Mouse (Mus musculus) naive thymus-derived CD4-positive, alpha-beta T cell, adult 2 months (primary cell): ENCODE data around the gene Ostn.

Source experiments
- DNase-seq: peaks from one replicate; pipeline ENCODE4 v3.0.0-alpha.2; 2011; ENCODE audit warnings: low read depth

Gene Ostn

GRCm38 (mm10) chr16:27387634-27388611, 80.6 kb downstream of the Ostn start:
- peak; percentile 38 for DNase-seq

DNA sequence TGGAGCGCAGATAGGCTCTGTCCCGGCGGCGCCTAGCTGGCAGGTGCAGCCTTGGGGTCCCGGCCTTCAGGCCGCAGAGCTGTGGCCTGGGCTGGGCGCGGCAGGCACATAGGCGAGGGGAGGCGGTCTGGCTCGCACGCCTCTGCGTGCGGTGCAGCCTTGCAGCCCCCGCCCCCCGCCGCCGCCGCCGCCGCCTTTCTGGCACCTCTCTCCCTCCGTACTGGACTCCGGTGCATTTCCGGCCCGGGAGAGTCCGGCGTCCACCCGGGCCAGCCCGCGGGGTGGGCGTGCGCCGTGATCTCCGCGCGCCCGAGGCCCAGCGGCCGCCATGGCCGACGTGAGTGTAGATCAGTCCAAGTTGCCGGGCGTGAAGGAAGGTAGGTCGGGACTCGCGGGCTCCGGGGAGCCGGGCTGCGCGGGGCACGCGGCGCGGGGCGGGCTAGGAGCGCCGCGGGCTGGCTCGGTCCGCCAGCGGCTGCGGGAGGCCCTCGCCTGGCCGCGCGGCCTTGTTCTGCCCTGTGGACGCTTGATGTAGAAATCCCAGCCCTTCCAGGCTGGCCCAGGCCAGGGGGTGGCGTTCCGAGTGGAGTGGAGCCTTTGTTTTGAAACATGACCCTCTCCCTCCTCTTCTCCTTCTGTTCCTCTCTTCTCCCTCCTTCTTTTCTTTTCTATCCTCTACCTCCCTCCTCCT, 81.6 kb downstream of the Ostn start, which contains the start of gene Ccdc50:
Gene Ccdc50, plus strand, starts transcription at position 109 of the 691 bp plus-strand sequence.
- peak; percentile 55 for DNase-seq

DNA sequence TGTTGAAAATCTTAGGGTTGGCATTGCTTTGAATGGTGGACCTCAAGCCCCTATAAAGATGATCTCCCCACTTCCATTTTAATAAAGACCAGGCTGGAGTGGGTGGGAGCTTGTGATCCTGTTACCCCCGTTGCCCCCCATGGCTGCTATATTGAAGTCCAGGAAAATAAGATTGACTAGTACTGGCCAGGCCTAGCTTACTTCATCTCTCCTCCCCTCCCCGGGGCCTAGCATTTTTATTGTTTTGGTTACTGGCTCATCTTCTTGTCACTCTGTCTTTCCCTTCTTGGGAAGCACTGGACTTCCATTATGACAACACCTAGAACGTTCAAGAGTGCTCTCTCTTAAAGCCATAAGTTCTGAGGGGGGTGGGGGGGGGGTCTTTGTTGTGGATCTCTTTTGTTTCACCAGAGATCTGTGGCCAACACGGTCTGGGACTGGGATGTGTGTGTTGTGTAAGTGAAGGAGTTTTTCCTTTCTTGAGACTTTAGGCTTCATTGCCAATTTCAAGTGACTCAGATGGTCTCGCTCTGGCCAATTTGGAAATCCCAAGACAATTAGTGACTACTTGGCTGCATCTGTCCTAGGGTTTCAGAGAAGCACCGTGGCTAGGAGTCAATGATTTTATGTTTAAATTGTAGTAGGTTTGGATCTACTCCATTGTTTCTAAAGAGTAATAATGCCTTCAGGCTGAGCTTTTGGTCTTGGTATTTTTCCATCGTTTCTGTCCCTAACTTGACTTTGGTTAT, 82.4 kb downstream of the Ostn start:
- DNase-seq: peak; percentile 22

- DNase-seq: no peak
Measured at GRCm38 (mm10) chr16:27390306-27390705, 83.0 kb downstream of the Ostn start.

GRCm38 (mm10) chr16:27391845-27392244, 84.6 kb downstream of the Ostn start:
- DNase-seq: no peak

DNA sequence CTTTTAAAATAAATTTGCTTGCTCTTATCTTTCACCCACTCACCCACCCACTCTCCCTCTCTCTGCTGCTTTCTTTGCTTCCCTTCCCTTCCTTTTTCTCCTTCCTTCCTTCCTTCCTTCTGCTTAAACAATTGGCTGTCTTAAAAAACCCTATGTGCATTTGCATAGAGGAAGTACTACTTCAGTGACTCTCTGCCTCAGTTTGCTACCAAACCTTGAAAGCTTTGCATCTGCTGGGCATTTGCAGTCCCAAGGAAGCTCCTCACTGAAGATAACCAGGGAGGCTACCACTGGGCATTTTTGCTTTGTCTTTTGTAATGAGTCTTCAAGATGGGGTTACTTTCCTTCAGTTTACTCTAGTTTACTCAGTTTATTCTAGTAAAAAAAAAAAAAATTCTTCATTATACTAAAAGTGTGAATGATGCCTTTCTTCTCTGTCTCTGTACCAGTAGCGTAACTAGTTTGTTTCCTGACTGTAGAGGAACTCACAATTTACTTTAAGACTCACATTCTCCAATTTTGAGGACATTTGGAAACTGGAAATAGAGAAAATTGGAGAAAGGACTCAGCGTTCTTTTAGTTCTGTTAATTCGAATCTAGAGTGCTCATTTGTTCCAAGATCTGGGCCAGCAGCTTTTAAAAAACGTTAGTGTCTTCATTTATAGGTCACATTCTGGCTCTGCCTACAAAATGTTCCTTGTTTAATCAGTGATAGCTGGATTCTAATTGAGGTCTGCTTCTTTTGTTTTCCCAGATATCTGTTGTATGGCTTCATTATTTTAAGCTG, 88.2 kb downstream of the Ostn start:
- no peak for DNase-seq

DNA sequence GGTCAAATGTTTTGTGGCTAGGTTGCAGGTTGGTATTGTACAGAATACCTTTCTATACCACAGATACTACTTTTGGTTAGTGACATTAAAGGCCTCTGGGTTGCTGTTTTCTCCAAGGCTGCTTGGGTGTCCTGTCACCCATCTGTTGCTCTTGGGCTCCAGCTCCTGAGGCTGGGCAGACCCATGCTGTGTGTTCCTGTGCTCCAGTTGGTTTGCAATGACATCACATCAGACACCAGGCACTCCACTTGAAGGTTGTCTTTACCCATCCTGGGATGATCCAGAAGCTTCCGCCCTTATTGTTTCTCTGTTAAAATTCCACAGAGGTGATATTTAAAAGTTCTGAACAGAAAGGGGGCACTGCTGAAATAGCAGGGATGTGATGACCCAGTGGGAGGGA, 89.7 kb downstream of the Ostn start:
- DNase-seq: no peak

DNA sequence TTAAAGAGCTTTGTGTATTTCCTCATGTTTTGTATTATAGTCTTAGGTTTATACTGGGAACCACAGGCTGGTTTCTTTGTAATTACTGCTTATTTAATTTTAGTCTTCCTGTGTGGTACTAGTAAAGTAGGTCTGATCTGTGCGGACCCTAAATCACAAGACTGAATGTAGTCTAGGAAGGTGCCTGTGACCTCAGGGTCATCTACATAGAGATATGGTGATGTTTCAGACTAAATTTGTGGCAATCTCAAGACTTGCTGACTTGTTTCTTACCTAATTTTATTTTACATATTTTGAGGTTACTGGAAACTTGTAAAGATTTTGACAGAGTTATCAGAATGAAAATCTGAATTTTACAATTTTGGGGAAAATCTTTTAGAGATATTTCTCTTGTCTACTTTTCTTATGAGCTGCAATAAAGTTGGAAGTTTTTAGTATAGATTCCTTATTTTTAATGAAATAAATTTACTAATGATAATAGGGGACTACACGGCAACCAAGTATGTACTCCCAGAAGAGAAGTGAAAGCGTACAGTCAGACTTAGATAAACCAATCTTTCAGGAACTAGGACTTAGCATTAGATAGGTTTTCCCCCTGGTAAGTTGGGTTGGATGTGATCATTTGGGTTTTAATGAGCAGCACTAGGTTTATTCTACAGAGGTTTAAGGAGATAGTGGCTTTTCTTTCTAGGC, 91.9 kb downstream of the Ostn start:
- DNase-seq: no peak

GRCm38 (mm10) chr16:27399719-27400253, 92.5 kb downstream of the Ostn start:
- DNase-seq: no peak
